Mouse (Mus musculus) brain, embryonic 14.5 days (tissue): ENCODE measurements around the gene Mroh8.

Experiments used
- CTCF ChIP-seq: fragments of 200-500 bp; IDR thresholded peaks from 2 replicates; pipeline ENCODE4 v1.5.1; 2012; ENCODE audit warnings: inconsistent platforms, mild to moderate bottlenecking, moderate library complexity, borderline replicate concordance; ENCODE audit not compliant: insufficient read depth, insufficient read length; ENCODE audit errors: extremely low read depth
- POLR2A ChIP-seq: fragments of 200-500 bp; IDR thresholded peaks from 2 replicates; pipeline ENCODE4 v1.6.1; 2012; ENCODE audit warnings: mild to moderate bottlenecking, inconsistent platforms, borderline replicate concordance; ENCODE audit not compliant: poor library complexity, insufficient read depth, insufficient read length, severe bottlenecking; ENCODE audit errors: extremely low read depth

DNA sequence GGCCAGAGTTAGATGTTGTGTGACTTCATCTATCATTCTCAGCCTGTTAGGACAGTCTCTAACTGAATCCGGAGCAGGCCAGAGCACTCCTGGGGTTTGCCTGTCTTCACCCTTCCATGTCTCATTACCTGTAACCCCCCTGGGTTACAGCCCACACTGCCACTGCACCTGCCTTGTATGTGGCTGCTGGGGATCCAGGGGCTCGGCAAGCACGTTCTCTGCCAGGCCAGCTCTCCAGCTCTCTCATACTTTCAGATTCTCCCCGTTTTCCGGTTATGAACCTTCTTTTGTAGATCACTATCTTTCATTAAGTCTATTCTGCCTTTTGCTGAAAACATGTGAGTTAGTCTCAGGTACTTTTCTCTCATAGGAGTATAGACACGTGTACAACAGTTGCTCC is 77.0 kb downstream of the Mroh8 start:
- TF ChIP-seq CTCF (no peak), POLR2A (no peak)
